Mouse (Mus musculus): ENCODE measurements around the gene Carns1. TPM values are rescaled to one million over a fixed set of nuclear protein-coding genes. Genes with fewer than 3 reads are reported as not detected.
A peak's percentile ranks its signal among the peaks of the same experiment; 100 is the strongest.

Carns1 gene
- total and polyA plus RNA-seq, 3 experiments: 0.63 to 0.81 TPM; not detected in 1

DNA sequence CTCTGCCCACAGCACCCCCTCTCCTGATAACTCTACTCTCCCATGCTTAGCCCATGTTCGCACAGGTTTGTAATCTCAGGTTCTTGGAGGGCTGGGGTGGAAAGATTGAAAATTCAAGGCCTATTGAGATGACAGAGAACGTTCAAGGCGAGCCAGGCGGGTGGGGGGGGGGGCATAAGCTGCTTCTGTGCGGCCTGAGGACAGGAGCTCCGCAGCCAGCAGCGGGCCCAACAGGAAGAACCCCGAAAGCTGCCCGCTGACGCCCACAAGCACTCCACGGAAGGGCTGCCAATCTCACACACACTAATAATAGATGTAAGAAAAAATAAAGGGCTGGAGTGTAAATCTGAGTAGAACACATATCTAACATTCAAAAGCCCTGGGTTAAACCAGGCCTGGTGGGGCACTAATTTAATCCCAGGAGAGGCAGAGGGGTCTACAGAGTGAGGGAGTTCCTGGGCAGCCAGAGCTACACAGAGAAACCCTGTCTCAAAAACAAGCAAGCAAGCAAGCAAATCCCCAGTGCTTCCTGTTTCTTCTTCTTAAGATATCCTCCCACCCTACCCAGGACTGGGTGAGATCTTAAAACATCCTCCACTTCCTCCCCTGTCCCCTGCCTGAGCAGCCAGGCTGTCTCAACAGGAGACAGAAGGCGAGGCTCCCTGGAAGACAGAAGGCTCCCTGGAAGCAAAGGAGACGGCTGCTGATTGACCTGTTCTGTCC, 28.5 kb upstream of the Carns1 start (continued):
- TF ChIP-seq GABPA (IDR thresholded peaks at IDR 0.05; ENCODE audit: low read depth, low read length) (no peak), CHD2 (IDR thresholded peaks at IDR 0.05; ENCODE audit: low read length) (no peak)

DNA sequence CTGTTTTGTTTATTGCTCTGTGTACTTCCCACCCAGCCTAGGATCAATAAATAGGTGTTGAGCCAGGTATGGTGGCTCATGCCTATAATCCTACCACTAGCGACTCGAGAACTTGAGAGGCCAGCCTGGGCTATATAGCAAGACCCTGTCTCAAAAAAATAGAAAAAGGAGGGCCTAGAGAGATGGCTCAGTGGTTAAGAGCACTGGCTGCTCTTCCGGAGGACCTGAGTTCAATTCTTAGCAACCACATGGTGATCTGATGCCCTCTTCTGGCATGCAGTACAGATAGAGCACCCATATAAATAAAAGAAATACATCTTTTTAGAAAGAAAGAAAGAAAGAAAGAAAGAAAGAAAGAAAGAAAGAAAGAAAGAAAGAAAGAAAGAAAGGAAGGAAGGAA, 27.9 kb upstream of the Carns1 start:
- Histone ChIP-seq H3K79me2 (ENCODE audit: control insufficient read depth, insufficient read depth, low read length, poor library complexity) (peaks cover 16% of the 10 kb centered on the region), H3K4me1 (ENCODE audit: control insufficient read depth in 1 of 2, insufficient read depth in 2 of 2, low read length in 2 of 2) (peaks cover 6 to 34% of the 10 kb centered on the region in 2 experiments), H3K27ac (ENCODE audit: control insufficient read depth, low read depth, low read length) (peak overlapping the region; percentile 74), H3K27me3 (ENCODE audit: control insufficient read depth in 1 of 2, insufficient read depth in 2 of 2, low read length in 2 of 2) (no peaks in the 10 kb centered on the region), H3K9me3 (replicated peaks; ENCODE audit: insufficient read depth, low read length) (no peaks in the 10 kb centered on the region), H3K4me3 (ENCODE audit: control insufficient read depth in 1 of 2, insufficient read depth in 1 of 2, low read depth in 2 of 2, low read length in 2 of 2) (peak overlapping the region; percentile 38 to 41), H3K36me3 (ENCODE audit: control insufficient read depth in 1 of 2, insufficient read depth in 2 of 2, low read length in 2 of 2) (peaks cover 0 to 22% of the 10 kb centered on the region in 2 experiments; a peak in 2 of 4 replicates), H3K9ac (ENCODE audit: control insufficient read depth, low read depth, low read length, poor library complexity, severe bottlenecking) (peak overlapping the region; percentile 58)
- DNase-seq (ENCODE audit: low read depth, low spot score): peak; percentile 67
- TF ChIP-seq TBP (IDR thresholded peaks at IDR 0.05; ENCODE audit: low read depth, low read length): peak; percentile 94
- TF ChIP-seq RAD21 (IDR thresholded peaks at IDR 0.05; ENCODE audit: low read depth, low read length): peak; percentile 41
- TF ChIP-seq MYC (IDR thresholded peaks at IDR 0.05; ENCODE audit: low read depth, low read length): 0 out of 2 replicates have a peak, but pooled peaks have one; percentile 56
- TF ChIP-seq MAX (IDR thresholded peaks at IDR 0.05; ENCODE audit: low read length): no peak
- no peak for TF ChIP-seq POLR2A (IDR thresholded peaks at IDR 0.05; ENCODE audit: control insufficient read depth in 1 of 2, insufficient read depth in 1 of 2, low read depth in 1 of 2, low read length in 2 of 2, poor library complexity in 1 of 2)
- 0 out of 2 replicates have a peak, but pooled peaks have one; percentile 19 for TF ChIP-seq HCFC1 (IDR thresholded peaks at IDR 0.05; ENCODE audit: low read depth, low read length)
- TF ChIP-seq ZC3H11A (IDR thresholded peaks at IDR 0.05; ENCODE audit: low read depth, low read length): peak; percentile 27; the same call in 1 of the 2 replicates
- TF ChIP-seq CTCF (IDR thresholded peaks at IDR 0.05 in 2 of 3, conservative IDR thresholded peaks at IDR 0.05 in 1 of 3; ENCODE audit: control insufficient read depth in 1 of 3, insufficient read depth in 1 of 3, low read depth in 2 of 3, low read length in 3 of 3, poor library complexity in 1 of 3, severe bottlenecking in 1 of 3): peak in 2 of 3 experiments; percentile 10 to 42; a peak in 2 of 6 replicates

DNA sequence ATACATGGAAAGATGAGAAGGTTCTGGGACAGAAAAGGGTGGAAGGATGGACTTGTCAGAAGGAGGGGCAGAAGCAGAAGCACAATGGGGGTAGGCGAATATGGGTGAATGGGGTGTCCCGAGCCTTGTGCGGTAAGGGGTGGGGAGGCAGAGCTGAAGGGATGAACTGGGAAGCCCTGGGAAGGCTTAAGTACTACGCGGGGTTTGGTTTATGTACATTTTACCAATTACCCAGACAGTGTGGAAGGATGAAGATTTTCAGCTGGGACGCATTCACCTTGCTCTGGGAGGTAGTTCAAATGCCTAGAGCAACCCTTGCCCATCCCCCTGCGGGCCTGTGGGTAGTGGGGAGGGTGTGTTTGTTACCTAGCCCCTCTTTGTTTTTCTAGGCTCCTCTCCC, 26.9 kb upstream of the Carns1 start:
- H3K27ac ChIP-seq (ENCODE audit: control insufficient read depth, low read depth, low read length): peak overlapping the region; percentile 32; the same call in 1 of the 2 replicates

More for the DNA sequence above, 26.9 kb upstream of the Carns1 start:
- Histone ChIP-seq H3K9ac (ENCODE audit: control insufficient read depth, low read depth, low read length, poor library complexity, severe bottlenecking) (peak overlapping the region; percentile 70), H3K4me1 (ENCODE audit: control insufficient read depth in 1 of 2, insufficient read depth in 2 of 2, low read length in 2 of 2) (peaks cover 6 to 34% of the 10 kb centered on the region in 2 experiments), H3K4me3 (ENCODE audit: control insufficient read depth in 1 of 2, insufficient read depth in 1 of 2, low read depth in 2 of 2, low read length in 2 of 2) (peak overlapping the region; percentile 55 to 82), H3K27me3 (ENCODE audit: control insufficient read depth in 1 of 2, insufficient read depth in 2 of 2, low read length in 2 of 2) (no peaks in the 10 kb centered on the region), H3K36me3 (ENCODE audit: control insufficient read depth in 1 of 2, insufficient read depth in 2 of 2, low read length in 2 of 2) (peaks cover 0 to 22% of the 10 kb centered on the region in 2 experiments; a peak in 2 of 4 replicates), H3K9me3 (replicated peaks; ENCODE audit: insufficient read depth, low read length) (no peaks in the 10 kb centered on the region), H3K79me2 (ENCODE audit: control insufficient read depth, insufficient read depth, low read length, poor library complexity) (peaks cover 16% of the 10 kb centered on the region)
- TF ChIP-seq CHD1 (IDR thresholded peaks at IDR 0.05; ENCODE audit: low read depth, low read length) (no peak), POLR2A (IDR thresholded peaks at IDR 0.05; ENCODE audit: control insufficient read depth in 1 of 2, insufficient read depth in 1 of 2, low read depth in 1 of 2, low read length in 2 of 2, poor library complexity in 1 of 2) (0 out of 4 replicates have a peak, but pooled peaks of 1 of the 2 experiments have one; percentile 5)
- DNase-seq (ENCODE audit: low read depth, low spot score): no peak

All from MEL (cell line).